Mouse (Mus musculus): ENCODE measurements around the gene Golga2.

Gene Golga2

DNA sequence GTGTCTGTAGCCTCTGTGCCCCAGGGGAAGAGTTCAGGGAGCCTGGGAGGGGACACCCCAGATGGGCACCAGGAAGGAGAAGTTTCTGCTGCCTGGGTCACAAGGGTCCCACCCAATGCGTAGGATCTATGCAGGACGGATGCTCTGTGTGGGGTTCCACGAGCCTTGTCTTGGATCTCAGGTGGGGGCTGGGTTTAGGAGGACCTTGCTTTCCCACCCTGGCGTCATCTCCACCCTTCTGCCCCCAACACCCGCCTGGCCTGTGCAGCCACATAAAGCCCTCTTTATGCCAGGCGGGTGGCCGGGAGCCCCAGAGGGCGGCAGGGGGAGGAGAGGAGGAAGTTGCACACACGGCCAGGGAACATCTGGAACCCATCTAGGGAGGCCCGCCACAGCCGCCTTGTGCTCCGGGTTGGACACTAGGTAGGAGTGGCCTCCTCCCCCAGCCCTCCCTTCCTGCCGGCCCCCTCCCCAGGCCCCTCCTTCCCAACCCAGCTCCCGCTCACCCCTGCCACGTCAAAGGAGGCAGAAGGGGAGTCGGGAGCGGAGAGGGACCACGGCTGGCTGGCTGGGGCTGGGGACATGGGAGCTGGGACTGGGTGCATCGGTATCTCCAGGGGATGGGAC, 30.7 kb downstream of the Golga2 start:
- DNase-seq (ENCODE audit: low spot score), result no peak

DNA sequence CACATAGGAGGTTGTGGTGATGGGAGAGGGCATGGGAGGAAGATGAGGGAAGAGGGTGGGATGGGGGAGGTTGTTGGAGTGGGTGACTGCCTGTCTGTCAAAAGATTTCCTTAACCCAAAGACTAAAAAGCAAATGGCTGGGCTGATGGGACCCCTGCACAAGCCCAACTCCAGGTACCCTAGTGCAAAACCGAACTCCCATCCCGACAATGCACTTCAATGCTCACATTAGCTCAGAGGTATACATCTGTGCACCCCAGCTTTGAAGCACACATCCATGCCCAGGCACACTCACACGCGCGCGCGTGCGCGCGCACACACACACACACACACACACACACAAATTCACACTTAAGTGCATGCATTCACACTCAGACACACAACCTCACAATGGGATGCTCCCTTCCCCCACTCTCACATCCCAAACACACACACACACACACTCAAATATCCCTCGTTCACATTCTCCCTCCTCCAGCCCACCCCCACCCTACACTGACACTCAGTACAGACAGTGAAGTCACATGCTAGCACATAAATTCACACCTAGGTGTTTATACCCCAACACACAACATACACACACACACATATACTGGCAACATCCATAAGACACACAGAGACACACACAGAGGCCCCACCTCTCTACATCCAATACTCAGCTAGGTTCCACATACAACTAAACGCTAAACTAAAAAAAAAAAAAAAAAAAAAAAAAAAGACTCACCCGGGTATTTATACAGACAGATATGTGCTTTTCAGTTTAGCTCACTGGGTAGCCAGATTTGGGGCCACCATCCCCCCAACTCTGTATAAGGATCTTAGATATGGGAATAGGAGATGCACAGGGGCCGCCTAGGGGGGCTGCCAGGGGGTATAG, 31.8 kb downstream of the Golga2 start:
- no peak for DNase-seq (ENCODE audit: low spot score)

DNA sequence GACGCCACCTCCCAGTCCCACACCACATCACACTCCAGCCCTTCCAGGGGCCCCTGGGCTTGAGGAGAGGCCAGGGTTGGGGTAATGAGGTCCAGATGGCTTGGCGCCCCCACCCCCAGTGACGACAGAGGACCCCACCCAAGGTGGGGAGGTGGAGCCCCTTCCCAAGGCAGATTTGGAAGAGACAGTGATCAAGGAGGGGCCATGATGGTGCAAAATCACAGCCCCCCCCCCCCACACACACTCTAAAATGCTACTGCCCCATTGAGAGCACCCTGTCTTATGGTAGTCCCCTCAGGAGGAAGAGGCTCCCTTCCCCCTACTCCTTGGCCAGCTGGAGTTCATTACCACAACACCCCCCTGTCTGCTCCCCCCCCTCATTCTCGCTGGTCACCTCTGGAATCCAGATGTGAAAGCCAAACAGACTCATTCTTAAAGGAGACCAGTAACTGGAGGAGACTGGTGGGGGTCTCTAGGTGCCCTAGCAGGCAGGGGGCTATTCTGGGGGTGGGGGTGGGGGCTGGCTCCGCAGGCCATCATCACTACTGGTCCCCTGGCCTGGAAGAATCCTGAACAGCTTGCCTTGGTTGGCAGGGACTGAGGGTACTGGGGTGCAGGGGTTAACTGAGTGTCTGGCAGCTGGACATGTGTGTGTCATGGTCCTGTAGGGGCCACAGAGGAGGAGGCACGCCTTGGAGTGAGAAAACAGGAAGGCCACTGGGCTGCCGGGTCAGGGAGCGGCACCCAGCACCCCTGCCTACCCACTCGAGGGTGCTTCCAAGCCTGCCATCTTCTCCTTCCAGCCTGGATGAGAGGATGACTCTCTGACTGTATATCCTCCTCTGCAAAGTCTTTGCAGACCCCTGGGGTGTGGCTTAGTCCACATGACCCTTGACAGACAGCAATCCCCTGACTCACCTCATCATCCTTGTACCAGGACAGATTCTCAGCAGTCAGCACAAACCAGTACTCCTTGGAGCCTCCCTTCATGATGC, 32.7 kb downstream of the Golga2 start:
- no peak for DNase-seq (ENCODE audit: low spot score)

DNA sequence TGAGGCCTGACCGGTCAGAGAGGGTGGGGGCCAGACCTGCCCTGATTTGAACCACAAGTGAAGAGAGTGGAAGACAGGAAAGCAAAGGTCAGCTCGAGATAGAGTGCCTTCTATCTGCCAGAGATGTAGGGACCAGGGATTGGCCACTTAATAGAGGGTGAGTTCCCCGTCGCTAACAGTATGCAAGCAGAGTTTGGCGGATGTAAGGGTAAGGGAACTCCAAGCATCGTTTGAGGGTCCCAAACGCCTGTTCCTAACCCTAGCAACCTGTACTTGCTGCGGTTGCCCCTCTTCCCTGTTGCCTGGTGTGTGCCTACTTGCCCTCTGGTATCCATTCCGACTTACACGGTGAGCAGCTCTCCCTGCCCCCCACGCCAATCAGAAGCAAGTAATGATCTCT, 33.5 kb downstream of the Golga2 start:
- no peak for DNase-seq (ENCODE audit: low spot score)

DNA sequence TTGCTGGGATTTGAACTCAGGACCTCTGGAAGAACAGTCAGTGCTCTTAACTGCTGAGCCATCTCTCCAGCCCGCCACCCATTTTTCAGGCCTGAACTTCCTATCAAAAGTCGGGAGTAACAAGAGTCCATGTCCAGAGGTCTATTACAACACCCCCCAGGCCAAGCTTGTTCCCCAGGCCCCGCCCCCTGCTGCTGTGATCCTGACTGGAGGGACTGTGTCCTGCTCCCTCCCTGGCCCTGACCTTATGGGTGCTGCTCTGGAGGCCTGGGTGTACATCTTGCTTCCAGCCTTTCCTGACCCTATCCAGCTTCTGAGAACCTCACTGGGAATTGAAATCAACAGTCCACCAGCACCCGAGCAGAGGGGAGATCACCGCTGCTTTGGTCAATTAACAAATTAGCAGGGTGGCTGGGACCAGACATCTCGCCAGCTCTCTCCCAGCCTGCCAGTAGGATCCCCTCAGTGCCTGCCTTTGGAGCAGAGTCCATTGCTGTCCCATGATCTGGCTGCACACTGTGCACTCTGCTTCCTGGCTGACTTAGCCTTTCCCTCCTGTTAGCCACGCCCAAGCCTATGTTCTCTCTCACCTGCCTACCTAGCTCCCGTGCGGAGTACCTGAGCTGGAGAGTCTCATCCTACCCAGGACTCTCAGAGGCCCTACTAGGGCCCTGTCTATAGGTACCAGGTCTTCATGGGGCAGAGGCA, 34.6 kb downstream of the Golga2 start:
- no peak for DNase-seq (ENCODE audit: low spot score)

DNA sequence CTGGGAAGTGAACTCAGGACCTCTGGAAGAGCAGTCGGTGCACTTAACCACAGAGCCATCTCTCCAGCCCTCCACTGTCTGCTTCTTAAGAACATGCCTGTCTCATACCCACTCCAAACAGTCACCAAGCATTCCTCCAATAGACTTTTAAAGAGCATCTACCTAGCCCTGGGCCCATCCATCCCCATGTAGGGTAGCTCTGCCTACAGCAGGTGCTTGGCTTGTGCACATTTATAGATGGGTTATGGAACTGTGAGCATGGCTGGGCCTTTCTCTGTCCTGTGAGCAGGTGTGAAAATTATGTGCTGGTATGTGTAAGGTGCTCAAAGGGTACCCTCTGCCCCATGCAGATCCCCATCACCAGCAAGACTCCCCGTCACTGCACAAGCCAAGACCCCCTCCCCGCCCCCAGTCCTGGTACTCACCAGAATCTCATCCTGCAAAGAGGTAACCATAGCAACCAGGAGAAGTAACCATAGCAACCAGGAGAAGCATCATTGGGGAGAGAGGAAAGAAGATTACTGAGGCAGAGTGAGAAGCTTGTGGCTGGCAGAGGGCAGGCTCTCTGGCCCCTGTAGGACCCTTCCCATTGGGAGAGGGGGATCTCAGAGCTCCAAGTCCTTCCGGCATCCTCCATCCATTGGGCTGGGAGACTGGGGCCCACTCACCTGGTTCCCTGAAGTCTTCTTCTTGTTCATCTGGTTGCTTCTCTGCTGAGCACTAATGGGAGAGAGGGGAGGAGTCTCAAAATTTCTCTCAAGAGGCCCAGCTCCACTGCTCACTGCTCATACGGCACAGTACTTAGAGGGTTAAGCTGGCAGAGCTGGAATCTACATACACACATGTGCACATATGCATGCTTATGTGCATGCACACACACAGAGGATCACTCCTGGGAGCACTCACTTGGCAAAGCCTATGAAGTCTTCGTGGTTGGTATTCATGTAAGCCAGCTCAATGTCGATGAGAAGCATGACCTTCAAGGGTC, 35.9 kb downstream of the Golga2 start:
- no peak for DNase-seq (ENCODE audit: low spot score)

DNA sequence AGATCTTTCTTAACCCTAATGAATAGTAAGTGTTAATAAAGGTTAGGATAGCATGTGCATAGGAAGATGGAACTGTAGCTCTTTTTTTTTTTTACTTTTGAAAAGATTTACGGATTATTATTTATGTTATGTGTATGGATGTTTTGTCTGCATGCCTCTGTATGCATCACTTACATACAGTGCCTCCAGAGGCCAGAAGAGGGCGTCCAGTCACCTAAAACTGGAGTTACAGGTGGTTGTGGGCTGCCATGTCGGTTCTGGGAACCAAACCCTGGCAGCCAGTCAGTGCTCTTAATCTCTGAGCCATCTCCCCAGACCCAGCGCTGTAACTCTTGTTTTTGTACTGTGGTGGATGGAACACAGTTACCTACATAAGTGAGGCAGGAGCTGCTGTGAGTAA, 37.1 kb downstream of the Golga2 start:
- DNase-seq (ENCODE audit: low spot score), result no peak

DNA sequence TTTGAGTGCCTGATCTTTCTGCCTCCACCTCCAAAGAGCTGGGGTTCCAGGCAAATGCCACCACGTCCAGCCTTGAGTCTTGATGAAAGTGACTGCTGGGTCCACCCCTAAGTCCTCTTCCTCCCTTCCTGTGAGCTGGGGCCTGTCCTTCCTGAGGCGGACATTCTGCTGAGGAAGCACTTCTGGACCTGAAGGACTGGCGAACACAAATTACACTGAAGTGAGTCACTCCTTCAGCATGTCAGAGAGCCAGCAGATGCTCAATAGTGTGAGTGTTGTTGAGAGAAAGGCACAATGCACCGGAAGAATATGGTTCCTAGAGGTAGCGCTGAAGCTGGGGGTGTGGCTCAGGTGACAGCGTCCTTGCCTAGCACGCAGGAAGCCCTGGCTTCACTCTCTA, 38.2 kb downstream of the Golga2 start:
- DNase-seq (ENCODE audit: low spot score), result no peak

DNA sequence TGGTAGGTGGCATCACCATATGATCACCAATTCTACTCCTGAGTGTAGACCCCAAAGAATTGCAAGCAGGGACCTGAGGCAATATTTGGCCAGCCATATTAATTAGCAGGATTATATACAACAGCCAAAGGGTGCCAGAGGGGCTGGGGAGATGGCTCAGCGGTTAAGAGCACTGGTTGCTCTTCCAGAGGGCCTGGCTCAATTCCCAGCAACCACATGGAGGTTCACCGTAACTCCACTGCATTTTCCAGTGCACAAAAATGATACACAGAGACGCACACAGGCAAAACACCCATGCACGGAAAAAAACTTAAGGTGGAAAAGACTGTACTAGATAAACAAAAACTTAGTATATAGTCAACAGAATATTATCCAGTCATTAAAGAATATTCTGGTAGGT, 40.0 kb downstream of the Golga2 start:
- no peak for DNase-seq (ENCODE audit: low spot score)

DNA sequence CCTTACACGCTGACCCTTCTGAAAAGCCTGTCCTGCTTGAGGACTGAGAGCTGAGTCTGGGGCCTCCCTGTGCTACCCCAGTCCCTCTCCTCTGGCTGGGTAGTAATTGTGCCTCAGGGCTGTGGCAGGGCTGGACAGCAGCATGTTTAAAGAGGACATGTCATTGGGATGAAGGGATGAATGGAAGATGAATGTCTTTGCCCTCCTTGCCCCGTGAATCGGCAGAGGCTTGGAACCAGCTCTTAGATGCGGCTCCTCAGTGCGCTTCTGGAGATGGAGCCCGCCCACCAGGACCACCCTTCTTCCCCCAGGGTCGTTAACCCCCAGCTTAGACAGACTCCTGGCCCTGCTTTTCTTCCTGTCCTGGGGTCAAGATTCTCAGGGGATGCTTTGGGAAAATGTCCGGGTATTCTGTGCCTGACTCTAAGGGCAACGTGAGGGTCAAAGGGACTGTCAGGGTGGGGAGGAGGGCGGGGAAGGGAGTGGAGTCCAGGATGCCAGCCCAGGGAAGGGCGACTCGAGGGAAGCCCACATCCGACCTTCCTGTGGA, 41.8 kb downstream of the Golga2 start:
- no peak for DNase-seq (ENCODE audit: low spot score)

DNA sequence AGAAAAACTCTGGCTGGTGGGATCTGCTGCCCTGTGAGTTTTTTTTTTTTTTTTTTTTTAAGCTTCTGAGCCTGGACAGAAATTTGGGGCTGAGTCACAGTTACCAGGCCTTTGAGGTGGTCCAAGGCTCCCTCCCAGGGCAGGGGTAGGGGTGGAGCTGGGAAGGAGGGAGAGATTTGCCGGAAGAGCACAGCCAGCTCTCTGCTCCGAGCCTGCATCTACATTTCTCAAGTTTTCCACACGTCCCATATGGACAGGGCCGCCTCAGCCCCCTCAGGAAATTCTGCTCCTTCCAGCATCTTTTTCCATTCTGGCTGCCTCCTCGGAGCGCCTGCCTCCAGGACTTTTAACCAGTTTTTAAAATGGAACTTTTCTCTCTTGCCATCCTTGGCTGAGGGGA, 42.3 kb downstream of the Golga2 start:
- no peak for DNase-seq (ENCODE audit: low spot score)

DNA sequence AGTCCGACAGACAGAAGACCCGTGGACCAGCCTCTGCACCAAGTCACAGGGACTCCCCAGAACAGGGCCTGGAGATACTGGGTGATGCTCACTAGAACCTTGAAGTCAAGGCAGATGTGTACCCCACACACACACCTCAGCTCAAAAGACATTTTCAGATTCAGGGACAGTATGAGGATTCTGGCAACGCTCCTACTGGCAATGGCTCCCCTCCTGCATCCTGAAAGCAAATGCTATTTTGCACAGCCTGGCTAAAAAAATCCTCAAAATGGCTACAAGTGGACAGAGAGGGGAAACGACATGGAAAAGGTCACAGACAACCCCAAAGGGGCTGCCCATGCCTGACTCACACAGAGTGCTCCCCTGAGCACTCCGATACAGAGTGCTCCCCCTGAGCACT, 45.0 kb downstream of the Golga2 start:
- DNase-seq (ENCODE audit: low spot score), result no peak

DNA sequence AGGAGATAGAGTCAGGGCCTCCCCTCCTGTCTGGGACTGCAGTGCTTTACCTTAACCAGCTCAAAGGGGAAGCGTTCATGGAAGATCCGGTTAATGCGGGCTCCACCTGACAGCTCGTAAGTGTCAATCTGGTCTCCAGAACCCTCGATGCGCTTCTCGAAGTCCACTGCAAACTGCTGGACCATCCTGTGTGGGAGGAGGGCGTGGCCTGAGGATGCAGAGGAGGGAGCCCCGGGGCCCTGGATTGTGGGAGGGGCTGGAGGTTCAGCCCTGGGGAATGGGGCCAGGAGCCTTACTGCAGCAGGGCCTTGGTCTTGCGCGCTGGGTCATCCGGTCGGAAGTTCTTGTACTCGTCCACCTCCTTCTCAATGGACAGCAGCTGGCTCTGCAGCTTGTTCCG, 48.7 kb downstream of the Golga2 start:
- no peak for DNase-seq (ENCODE audit: low spot score)

DNA sequence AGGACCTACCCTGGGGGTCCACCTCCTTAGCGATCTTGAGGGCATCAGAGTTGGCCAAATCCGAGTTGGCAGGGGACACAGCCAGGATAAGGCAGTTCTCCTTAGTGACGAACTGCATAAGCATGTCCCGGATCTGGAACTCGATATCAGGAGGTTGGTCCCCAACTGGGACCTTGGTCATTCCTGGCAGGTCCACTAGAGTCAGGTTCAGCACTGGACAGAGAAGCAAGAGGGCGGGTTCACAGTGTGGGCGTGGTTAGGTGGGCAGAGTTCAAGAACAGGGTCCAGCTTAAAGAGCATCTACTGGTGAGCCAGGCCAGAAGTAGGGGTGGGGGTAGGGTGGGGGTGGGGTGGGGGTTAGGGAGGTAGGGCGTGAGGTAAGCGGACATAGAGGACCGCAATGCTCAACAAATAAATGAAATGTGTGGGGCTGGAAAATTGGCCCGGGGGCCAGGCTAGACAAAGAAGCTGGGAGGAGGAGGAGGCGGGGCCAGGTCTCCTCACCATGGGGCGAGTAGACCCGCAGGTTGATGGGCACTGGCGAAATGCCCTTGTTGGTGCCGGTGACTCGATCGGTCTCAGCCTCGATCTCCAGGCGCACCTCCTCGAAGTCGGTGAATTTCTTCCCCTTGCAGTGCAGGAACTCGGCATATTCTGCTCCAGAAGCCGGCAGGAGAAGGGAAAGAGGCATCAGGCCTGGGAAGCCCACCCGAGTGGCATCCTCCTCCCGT, 52.9 kb downstream of the Golga2 start:
- DNase-seq (ENCODE audit: low spot score), result no peak

DNA sequence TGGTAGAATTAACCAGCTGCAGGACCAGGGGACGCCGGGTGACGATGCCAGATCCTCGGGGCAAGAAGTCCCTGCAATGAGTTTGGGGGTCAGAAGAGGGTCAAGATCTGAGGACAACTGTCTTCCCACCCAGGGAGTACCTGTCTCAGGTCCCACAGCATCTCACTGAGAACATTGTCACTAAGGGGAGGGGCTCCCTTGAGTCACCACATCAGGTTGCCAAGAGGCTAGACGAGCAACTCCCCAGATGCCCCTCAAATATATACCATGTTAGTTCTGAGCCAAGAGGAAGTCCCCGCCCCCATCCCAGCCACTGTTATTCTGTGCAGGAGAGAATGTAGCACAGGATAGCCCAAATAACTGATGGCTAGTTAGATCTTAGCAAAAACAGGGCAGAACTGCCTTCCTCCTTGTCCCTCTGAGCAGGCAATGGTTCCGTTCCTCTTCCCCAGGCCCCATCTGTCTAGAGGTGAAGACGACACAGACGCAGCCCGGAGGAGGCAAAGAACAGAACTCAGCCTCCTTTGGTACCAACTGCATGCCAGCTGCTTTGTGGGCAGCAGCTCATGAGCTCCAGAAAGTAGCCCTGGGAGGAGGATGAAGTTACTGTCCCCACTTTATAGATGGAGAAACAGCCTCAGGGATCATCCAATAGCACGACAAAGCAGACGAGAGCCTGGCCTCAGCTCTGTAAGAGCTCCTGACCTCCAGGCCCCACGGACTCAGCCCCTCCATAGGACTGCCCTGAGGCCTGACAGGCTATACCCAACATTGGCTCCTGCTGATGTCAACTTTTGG, 53.9 kb downstream of the Golga2 start:
- DNase-seq (ENCODE audit: low spot score), result no peak

DNA sequence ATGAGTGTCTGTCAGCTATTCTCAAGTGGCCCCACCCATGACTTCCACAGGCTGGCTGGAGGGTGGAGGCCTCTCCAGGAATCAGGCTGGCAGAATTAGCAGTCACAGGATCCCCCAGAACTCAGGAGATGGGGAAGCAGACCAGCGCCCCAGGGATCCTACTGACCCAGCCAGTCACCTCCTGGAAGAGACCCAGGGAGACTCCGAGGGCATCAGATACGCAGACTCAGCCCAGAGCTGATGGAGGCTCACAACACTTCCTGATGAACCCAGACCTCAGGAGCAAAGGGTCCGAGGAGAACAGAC, 54.4 kb downstream of the Golga2 start:
- no peak for DNase-seq (ENCODE audit: low spot score)

DNA sequence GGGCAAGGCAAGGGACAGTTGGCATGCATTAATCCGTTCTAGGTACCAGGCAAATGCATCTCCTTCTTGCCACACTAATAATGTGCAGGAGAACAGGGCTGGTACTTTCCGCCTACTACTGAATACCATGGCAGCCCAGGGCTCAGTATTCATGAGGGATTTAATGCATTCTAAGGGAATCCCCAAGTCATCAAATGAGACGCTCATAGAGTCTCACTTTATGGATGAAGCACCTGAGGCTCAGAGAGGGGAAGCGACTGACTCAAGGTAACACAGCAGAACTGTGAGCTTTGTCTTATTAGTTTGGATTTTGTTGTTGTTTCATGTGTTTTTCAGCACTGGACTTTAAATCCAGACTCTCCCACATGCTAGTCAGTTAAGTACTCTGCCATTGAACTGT, 54.9 kb downstream of the Golga2 start:
- DNase-seq (ENCODE audit: low spot score), result no peak

DNA sequence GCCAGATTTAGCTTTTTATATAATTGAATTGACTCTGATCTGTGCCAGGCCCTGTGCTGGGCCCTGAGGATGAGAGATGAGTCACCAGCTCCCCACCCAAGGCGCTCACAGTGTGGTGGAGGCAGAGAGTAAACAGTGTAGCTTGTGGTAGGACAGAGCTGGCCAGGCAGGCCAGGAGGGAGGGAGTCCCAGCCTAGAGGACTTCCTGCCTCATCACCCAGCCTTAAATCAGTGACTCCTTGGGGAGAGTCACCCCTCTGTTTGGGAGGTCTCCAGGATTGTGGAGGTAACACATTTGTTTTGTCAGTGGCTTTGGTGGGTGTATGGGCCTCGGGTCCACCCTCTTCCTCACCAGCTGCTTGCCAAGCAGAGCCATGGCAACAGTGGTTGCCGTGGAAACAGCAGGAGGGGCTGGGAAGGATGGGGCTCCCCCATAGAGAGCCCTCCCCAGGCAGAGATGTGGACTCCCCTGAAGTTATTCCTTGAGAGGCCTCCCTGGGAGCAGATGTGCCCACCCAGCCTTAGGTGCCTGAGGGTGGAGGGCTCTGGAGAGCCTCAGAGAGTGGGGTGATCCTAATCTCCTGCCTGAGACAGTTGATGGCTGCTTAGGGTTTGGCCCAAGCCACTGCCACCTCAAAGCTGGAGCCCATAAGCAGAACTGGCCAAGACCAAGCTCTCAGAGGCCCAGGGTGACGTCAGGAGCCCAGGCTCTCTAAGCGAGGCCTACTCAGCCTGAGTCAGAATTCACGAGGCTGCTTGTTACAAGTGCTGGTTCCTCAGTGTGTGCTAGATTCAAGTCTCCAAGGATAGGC, 55.6 kb downstream of the Golga2 start:
- no peak for DNase-seq (ENCODE audit: low spot score)
